In the genomic region with DNA sequence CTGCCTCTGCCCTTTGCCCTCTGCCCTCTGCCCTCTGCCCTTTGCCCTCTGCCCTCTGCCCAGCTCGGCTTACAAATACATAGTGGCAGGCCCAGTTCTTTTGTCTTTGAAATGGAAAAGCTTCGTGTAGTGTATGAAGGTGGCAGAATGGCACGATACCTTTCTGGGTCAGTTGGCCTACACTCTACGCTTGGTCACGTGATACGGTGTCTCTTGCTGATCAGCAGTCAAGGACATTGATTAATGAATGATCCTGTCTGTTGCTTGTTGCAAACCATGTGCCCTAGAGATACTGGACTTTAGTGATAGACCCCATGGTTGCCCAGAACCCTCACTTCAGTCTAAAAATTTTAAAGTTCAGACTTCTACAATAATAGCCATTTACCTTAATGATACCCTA, we compare ENCODE assay signal across 15 mouse cellular contexts.
"Had no signal": no experiment of that assay in that cellular context is flagged by ENCODE, and none has a peak within 500 bp of the region (broad histone marks: within the 10 kb centered on the region; RNA-seq: fewer than 3 reads in every experiment).

No protein-coding gene starts in this region.

- DNase-seq: retina, postnatal 1 day; right cerebral cortex, adult 18-20 months; right cerebral cortex, postnatal 14 days; right cerebral cortex, postnatal 25 days; right cerebral cortex, postnatal 4 days; spleen, adult 18-20 months; thymus, adult 18-20 months; thymus, adult 2 months; thymus, postnatal 14 days; thymus, postnatal 25 days; thymus, postnatal 36 days; thymus, postnatal 4 days had no signal

- H3K4me2 ChIP-seq: neural tube, embryonic 15.5 days; stomach, embryonic 15.5 days had no signal

- H3K27me3 ChIP-seq: neural tube, embryonic 15.5 days; stomach, embryonic 15.5 days had no signal

- H3K36me3 ChIP-seq: stomach, embryonic 15.5 days had no signal

- H3K9me3 ChIP-seq: neural tube, embryonic 15.5 days; stomach, embryonic 15.5 days had no signal

- H3K4me3 ChIP-seq: neural tube, embryonic 15.5 days; stomach, embryonic 15.5 days had no signal

- H3K27ac ChIP-seq: neural tube, embryonic 15.5 days; stomach, embryonic 15.5 days; stomach, postnatal 0 days had no signal

- H3K9ac ChIP-seq: neural tube, embryonic 15.5 days; stomach, embryonic 15.5 days had no signal
